Mouse (Mus musculus) E14TG2a.4 (cell line): ENCODE data around the gene Rnaset2b.
"Not testable (repeated sequence)": the region's sequence is repeated elsewhere in the genome, so short reads cannot be mapped to it uniquely, and the experiment has no call there.

Experiments
- CTCF ChIP-seq: conservative IDR thresholded peaks from 2 replicates; pipeline ENCODE4 v1.5.1; 2014; ENCODE audit warnings: low read length
- NANOG ChIP-seq: IDR thresholded peaks from 2 replicates; pipeline ENCODE4 v1.6.1; 2014; ENCODE audit warnings: borderline replicate concordance, low read length, mixed read lengths
- POU5F1 ChIP-seq: IDR thresholded peaks from 2 replicates; pipeline ENCODE4 v1.6.1; 2014; ENCODE audit warnings: low read length, borderline replicate concordance

DNA sequence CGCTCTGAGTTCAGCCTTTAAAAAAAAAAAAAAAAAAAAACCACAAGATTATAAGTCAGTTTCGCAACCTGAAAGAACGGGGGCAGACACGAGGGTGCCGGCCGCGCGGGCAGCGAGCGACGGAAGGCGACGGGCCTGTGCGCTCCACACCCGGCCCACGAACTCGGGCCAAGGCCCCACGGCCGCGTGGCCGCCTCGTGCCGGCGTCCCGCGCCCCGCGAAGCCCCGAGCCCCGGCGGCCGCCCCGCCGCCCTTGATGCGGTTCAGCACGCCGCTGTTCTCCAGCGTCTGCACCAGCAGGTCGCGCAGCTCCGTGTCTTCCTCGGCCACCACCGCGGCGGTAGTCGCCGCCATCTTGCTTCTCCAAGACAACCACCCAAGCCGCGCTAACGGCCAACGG is 9.7 kb upstream of the Rnaset2b start, which contains the start of gene Tagap1:
- TF ChIP-seq CTCF, NANOG, POU5F1: not testable (repeated sequence)
